Mouse (Mus musculus) embryo, embryonic 11 days (tissue): Measurements from ENCODE around the gene Nelfa.
"Not testable (repeated sequence)": the region's sequence is repeated elsewhere in the genome, so short reads cannot be mapped to it uniquely, and the experiment has no call there.

Experiments
- DNase-seq: peaks from one replicate; pipeline ENCODE4 v3.0.0-alpha.2; 2015

The Nelfa gene

DNA sequence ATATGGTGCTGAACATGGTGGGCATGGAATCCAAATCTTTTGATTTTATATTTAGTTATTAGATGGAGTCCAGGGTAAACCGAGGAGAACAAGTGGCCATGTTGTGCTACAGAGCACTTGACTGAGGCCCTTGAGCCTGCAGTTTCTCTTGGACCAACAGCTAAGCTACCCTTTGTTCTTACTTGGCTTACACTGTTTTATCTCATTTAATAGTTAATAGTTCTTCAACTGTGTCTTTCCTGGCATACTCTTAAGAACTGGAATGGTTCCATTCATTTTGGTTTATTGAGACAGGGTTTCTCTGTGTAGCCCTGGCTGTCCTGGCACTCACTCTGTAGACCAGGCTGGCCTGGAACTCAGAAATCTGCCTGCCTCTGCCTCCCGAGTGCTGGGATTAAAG lies 19.6 kb downstream of the Nelfa start:
- not testable (repeated sequence) for DNase-seq

DNA sequence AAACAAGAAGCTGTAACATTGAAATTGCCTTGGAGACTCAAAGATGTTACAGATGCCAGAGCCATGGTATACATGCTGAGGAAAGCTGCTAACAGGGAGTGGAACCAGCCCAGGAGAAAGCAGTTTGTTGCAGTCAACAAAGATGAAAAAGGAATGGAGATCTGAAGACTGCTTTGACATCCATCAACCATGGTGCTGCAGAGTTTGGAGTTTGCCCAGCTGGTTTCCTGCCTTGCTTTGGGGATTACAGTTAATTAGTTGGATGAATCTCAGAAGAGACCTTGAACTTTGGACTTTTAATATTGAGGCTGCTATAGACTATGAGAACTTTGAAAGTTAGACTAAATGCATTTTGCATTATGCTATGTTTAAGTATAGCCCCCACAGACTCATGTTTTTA lies 21.2 kb downstream of the Nelfa start:
- DNase-seq: not testable (repeated sequence)

DNA sequence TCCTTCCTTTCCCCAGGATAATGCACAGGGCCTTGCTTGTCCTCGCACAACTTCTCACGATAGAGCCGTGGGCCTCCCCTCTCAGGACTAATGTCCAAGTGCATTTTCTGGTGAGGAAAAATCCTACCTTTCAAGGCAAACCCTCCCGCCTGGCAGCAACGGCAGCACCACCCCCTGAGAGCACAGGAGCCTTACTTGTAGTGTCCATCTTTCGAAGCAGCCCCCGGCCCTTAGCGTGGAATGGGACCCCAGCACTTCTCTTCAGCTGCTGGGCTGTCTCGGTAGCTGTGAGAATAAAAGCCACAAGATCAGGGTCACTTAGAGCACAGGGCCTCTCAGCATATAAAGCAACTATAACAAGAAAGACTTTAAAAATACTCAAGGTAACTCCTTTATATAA lies 33.0 kb downstream of the Nelfa start:
- DNase-seq: no peak

DNA sequence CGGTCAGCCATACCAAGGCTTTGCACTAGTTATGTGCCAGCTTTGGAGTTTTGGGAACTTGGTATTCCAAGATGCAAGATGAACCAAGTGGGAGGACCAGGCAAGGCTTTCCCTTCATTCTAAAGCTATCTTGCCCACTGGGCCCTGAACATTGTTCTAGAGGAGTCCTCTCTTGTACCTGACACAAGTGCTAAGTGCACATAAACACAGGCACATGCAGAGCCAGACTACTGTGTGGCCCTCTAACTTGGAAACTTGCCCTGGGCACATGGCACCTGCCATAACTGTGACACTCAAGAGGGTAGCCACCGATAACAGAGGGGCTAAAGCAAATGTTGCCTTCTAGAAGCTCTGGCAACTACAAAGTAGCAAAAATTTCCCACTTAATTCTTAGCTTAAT lies 33.5 kb downstream of the Nelfa start:
- no peak for DNase-seq

DNA sequence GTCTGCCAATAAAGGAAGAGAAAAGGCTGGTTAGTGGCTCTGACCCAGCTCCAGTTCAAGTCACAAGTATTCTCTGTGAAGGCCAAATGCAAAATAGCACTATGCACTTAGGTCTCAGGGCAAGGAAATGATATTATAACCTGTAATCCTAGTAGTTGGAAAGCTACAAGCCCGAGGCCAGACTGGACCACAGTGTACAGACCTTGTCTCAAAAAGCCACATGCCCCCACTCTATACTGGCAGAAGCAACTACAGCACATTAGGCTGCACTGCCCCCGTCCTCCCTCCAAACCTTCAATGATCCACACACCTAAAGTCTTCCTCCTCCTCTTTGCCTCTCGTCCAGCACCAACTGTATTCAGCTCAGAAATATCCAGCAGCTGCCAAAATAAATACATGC lies 34.9 kb downstream of the Nelfa start:
- no peak for DNase-seq

DNA sequence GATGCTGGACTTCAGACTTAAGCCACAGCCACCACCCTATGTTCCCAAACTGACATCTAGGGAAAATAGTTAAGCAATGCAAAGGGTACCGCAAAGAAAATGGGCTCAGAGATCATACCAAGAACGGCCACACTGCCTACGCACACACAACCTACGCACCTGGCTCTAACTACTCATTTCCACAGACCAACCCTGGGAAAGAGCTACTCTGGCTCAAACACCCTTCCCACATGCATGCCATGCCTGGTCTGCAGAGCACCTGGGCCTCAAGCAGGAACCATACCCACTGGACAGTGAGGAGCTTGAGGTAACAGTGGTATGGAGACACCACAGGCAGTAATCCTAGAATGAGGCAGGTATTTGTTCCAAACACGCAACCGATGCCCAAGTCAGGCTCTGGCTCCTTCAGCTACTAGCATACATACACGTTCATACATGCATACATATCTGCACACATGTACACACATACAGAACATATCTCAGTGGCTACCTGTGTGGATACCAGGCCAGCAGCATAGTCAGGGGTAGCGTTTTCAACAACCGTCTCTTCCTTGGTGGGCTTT lies 35.4 kb downstream of the Nelfa start:
- no peak for DNase-seq

DNA sequence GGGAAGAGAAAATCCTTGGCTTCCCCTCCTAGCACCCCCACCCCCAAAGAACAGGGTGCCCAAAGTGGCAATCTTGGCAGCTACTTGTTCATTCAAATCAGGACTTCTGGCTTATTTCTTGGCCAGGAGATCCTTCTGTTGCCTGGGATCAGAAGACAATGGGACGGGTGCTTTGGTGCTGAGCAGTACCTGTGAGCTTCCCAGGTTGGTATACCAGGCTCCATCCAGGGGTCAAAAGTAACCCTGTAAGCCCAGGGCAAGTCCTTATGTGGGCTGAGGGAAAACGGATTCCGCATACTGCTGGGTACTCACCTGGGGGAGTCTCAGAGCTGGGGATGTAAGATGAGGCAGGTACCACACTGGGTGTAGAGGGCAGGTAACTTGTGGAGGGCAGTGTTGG lies 36.1 kb downstream of the Nelfa start:
- DNase-seq: no peak

DNA sequence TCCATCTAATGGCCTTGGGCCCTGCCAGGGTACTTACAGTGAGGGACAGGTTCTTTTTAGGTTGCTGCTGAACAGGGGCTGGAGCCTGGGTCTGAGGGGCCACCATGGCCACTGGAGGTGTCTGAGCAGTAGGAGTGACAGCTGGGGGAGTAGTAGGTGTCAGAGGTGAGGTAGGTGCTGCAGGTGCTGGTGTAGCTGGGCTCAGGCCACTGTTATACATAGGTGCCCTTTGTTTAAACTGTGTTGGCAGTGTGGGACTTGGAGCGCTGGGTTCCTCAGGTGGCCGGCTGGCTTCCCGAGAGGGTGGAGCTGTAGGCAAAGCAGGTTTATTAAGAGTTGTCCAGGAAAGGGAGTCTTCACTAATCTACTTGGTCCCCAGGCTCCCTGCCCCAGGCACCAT lies 37.0 kb downstream of the Nelfa start:
- no peak for DNase-seq

DNA sequence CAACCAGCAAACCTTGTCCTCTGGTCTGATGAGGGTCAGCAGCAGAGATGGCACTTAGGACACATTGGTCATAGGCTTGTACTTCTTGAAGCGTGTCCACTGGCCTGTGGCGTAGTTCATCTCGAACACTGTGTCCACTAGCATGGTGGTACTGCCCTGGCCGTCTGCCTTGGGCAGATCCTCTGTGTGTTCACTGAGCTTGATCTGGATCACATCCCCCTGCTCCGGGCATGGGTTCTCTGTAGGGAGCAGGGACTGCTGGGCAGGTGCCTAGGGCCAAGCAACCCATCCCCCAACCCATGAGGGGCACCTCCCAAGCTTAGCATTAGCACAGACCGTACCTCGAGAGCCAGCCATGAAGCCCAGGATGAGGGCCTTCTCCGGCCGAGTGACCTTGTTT lies 37.5 kb downstream of the Nelfa start:
- no peak for DNase-seq

DNA sequence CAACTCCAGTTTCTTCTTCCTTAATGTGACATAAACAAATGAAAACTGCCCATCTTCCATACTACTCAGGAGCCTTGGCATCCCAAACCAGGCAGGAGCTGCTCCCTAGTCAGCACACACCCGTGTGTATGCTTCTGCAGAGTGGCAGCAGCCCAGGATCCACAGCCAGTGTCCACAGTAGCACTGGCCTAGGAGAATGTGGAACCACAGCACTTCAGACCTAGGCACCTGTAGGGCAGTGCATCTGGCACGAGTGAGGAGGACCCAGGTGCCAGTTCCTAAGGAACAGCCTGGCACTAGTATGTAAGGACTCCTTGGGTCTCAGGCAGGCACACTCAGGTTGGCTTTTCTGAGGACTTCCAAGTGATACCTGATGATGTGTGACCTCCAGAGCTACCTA lies 39.1 kb downstream of the Nelfa start:
- no peak for DNase-seq

DNA sequence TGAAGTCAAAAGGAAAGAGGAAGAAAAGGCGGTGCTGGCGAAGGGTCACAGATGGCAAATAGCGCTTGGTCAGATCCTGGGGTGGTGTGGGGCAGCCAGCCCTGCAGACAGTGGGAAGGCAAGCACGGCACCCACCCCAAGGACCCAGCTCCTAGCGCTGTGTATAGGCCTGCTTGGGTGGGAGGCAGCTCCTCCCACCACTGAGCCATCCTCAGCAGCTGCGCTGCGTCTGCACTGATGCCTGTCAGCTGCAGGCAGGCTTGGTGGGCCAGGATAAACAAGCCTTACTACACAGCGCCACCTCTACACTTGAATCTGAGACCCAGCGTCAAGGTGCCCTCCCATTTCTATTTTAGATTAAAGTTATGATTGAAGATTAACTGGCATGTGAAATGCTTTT lies 41.1 kb downstream of the Nelfa start:
- DNase-seq: no peak

DNA sequence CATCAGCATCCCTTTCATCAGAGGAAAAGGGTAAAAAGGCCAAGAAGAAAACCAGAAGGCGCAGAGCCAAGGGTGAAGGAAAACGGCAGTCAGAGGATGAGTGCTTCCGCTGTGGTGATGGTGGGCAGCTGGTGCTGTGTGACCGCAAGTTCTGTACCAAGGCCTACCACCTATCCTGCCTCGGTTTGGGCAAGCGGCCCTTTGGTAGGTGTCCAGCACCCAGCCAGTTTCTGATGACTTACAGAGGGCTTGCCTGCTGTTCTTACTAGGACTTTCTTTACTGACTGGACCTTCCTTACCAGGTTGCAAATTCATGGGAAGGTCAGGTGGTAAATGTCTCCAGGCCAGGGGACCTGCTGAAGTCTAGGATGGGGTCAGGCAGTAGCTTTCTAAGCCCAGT lies 42.8 kb downstream of the Nelfa start:
- DNase-seq: no peak

DNA sequence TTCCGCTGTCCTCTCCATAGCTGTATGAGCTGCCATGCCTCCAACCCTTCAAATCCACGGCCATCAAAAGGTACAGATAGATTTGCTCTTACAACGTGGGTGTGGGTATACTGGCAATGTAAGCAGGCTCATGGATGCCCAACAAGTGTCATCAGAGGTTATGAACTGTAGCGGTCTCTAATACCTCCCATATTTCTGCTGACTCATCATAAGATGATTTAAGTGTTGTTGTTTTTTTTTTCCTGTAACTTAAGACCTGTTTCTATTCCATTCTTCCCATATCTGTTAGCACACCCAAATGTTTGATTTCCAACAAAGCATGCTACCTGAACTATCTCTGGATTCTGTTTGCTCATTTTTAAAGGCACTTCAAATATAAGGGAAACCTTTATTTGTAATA lies 55.1 kb downstream of the Nelfa start:
- DNase-seq: no peak

DNA sequence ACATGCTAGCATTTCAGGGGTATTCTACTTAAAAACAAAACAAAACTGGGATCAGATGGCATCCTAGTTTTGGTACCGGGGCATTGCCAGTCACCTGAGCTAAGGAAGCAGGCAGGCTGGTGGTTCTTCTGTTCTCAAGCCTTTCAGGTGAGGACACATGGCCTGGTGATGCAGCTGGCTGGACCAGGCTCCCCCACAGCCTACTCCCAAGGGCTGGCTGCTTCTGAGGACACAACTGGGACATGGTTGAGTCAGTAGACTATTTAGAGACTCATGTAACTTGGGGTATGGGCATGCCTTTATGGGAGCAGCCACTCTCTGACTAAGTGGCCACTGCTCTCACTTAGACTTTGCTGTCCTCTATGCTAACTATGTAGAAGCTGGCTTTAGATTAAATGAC lies 60.7 kb downstream of the Nelfa start:
- DNase-seq: no peak

DNA sequence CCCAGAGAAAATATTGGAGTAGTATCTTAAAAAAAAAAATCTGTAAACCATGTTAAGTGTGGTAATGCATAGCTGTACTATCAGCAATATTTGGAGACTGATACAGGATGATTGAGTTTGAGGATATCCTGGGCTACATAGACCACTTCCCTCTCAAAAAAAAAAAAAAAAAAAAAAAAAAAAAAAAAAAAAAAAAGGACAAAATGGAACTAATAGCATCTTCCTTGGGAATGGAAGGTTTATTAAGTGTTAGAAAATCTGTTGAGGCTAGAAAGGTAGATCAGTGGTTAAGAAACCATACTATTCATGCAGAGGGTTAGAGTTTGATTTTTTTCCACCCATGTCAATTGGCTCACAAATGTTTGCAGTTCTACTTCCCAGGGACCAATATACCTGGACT lies 78.5 kb downstream of the Nelfa start:
- no peak for DNase-seq

DNA sequence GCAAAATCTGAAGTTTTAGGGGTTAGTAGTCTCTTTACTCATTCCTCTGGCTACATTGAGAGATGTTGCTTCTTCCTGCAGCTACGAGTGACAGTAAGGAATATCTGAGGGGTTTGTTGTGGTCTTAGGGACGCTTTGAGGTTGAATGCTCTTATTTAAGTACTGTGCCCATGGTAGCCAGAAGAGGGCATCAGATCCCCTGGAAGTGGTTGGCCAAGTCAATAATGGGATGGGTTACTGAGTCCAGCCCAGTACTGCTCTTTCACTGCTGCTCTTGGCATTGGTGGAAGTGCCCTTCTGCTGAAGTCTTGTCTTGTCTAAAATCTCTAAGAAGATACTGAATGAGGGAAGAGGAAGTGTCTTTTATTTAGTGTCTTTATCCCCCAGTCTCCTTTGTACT lies 82.2 kb downstream of the Nelfa start:
- peak; percentile 10 for DNase-seq

DNA sequence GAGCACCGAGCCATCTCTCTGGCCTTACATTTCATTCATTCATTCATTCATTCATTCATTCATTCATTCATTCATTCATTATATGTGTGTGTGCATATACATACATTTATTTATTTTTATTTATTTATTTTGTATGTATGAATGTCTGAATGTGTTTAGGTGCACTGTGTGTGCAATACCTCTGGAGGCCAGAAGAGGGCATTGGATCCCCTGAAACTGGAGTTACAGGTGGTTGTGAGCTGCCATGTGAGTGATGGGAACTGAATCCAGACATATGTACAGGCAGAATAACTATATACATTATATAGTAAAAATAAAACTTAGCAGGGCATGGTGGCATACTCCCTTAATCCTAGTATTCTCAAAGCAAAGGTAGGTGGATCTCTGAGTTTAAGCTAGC lies 83.1 kb downstream of the Nelfa start:
- DNase-seq: no peak

DNA sequence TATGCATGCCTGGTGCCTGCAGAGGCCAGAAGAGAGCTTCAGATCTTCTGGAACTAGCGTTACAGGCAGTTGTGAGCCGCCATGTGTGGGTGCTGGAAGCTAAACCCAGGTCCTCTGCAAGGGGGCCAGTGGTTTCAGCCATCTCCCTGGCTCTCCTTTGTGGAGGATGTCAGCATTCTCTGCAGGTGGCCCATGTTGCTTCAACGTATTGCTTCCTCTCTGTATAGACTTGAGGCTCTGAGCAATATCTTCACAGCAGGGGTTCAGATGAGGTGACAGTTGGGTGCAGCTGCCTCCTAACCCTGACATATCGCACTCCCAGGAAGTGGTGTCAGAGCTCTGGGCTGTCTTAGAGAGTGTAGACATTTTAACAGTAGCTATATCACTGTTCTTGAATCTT lies 84.7 kb downstream of the Nelfa start:
- no peak for DNase-seq
